Mouse (Mus musculus): ENCODE data around the gene Mrpl58. TPM values are rescaled to one million over a fixed set of nuclear protein-coding genes. Genes with fewer than 3 reads are reported as not detected.

Mrpl58 gene
- 193 and 199 TPM in 2 replicates for polyA plus RNA-seq (2016; fragmentation: Nextera tagmentation; extraction: Ambion mirVana)

DNA sequence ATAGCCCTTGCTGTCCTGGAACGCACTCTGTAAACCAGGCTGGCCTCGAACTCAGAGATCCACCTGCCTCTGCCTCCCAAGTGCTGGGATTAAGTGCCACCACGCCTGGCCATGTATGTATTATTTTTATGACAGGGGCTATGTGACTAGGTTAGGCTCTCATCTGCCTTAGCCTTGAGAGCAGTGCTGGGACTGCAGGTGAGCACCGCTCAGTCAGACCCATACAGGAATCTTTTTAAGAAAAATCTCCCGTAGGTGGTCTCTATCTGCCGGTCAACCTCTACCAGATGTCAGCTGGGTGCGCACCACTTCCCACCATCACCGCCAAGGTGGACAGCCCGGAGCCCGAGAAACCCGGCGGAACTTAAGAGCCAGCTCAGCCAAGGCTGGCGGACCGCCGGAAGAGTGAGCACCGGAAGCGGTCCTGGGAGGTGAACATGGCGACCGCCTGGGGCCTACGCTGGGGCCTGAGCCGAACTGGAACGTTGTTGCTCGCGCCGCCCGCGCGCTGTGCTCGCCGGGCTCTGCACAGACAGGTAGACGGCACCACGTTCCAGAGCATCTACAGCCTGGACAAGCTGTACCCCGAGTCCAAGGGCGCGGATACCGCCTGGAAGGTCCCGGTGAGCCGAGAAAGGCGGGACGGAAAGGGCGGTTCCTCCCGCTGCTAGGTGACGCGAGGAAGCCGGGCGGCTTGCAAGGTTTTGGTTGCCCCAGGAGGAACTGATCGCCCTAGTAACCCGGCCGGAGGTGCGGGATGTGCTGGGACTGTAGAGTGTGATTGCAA, at the start of gene Mrpl58:
Gene Mrpl58 (plus strand): TSS at position 415 of the 787 bp plus-strand sequence.
- WGBS = 4% methylated on average over 50 of the region's 50 CpGs
- Histone ChIP-seq H3K4me3 (peak within 1 kb of the TSS; percentile 89), H3K9me3 (no peaks in the 10 kb centered on the region), H3K27me3 (replicated peaks) (no peaks in the 10 kb centered on the region), H3K4me1 (peaks cover 20% of the 10 kb centered on the region), H3K4me2 (replicated peaks) (peak within 1 kb of the TSS; percentile 81), H3K36me3 (peaks cover 28% of the 10 kb centered on the region), H3K27ac (peak within 1 kb of the TSS; percentile 82), H3K9ac (peak within 1 kb of the TSS; percentile 91)
- peak; percentile 83 for ATAC-seq (ENCODE audit: low FRiP score, low read depth)

DNA sequence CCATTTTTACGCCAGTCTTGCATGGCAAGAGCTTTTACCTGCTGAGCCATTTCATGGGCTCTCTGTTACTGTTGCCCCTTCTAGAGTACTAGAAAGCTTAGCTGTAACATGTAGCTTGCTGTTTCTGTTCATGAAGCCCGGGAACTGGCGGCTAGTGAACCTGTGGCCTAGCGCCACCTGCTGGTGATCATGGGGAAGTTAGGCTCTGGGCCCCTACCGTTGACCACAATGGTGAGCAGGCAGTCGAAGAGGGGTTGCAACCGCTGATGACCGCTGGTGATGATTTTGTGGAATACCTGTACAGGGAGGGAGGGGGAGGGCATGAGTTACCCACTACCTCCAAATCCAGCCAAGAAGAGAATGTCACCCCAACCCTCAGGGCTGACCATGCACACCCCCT, 49.4 kb upstream of the Mrpl58 start:
- Histone ChIP-seq H3K9me3 (no peaks in the 10 kb centered on the region), H3K4me1 (peaks cover 6% of the 10 kb centered on the region), H3K4me2 (replicated peaks) (no peak overlapping the region), H3K27ac (no peak overlapping the region), H3K36me3 (peaks cover 33% of the 10 kb centered on the region), H3K4me3 (no peak overlapping the region), H3K9ac (no peak overlapping the region), H3K27me3 (replicated peaks) (peaks cover 28% of the 10 kb centered on the region)
- 7% methylated on average over 8 of the region's 8 CpGs for WGBS
- ATAC-seq (ENCODE audit: low FRiP score, low read depth) = no peak

DNA sequence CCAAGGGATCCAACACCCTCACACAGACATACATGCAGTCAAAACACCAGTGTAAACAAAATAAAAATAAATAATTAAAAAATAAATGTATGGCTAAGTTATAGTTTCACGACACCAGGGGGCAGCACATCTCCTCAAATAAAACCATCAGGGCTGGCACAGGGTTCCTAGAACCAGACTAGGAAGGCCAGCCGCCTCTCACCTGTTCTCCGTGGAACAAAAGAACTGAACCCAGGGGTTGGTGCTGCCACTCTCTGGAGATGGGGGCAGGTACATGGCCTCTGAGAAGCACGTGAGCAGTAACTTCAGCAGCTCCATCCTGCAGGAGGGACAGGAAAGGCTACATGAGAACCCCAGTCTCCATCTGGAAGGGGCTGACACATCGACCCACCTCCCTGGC, 45.1 kb upstream of the Mrpl58 start:
- Histone ChIP-seq H3K27me3 (replicated peaks) (peaks cover 25% of the 10 kb centered on the region; the same call in 1 of the 2 replicates), H3K9ac (0 out of 2 replicates have a peak overlapping the region, but pooled peaks have one; percentile 5), H3K4me1 (peaks cover 12% of the 10 kb centered on the region), H3K4me3 (no peak overlapping the region), H3K36me3 (peaks cover 13% of the 10 kb centered on the region), H3K27ac (no peak overlapping the region), H3K4me2 (replicated peaks) (no peak overlapping the region), H3K9me3 (no peaks in the 10 kb centered on the region)
- ATAC-seq (ENCODE audit: low FRiP score, low read depth) = no peak
- WGBS = 18% methylated on average over 5 of the region's 5 CpGs

DNA sequence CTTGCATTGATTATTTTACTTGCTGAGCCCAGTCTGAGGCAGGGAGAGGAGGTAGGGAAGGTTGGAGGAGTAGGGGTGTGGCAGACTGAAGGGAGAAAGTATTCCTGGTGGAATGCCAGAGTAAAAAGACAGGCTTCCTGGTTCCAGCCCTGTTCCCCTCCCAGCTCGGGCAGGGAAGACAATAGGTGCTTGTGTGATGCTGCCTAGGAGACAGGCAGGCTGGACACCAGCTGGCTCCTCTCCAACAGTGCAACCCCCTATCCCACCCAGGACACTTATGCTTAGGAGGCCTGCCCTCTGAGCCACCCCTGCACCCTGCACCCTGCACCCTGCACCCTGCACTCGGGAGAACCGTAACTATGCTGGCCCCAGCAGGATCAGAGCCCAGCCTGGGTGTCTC, 44.3 kb upstream of the Mrpl58 start:
- peak; percentile 58; the same call in 1 of the 2 replicates for ATAC-seq (ENCODE audit: low FRiP score, low read depth)
- H3K9me3 ChIP-seq = no peaks in the 10 kb centered on the region
- H3K4me2 ChIP-seq (replicated peaks) = peak overlapping the region; percentile 20
- H3K36me3 ChIP-seq = peaks cover 13% of the 10 kb centered on the region
- 36% methylated on average over 3 of the region's 3 CpGs for WGBS
- 0 out of 2 replicates have a peak overlapping the region, but pooled peaks have one; percentile 5 for H3K9ac ChIP-seq
- peaks cover 12% of the 10 kb centered on the region for H3K4me1 ChIP-seq
- peaks cover 25% of the 10 kb centered on the region; the same call in 1 of the 2 replicates for H3K27me3 ChIP-seq (replicated peaks)
- H3K4me3 ChIP-seq = no peak overlapping the region
- H3K27ac ChIP-seq = no peak overlapping the region

DNA sequence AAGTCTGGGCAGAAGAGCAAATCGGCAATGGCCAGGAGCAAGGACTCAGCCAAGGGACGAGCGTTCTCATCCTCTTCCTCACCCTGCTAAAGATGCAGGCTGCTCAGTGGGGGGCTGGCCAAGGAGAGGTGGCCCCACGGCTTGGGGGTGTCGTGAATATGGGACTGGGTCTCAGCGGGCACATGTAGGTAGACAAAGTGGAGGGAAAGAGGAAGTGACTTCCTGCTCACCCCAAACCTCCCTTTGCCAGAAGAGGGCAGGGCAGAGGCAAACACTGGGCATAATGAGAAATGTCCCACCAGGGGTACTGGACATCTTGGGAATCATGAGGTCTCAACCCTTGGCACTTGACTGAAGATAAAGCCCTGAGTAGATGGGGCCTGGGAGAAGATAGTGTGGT, 43.8 kb upstream of the Mrpl58 start:
- peak overlapping the region; percentile 20; the same call in 1 of the 2 replicates for H3K4me2 ChIP-seq (replicated peaks)
- H3K9me3 ChIP-seq = no peaks in the 10 kb centered on the region
- ATAC-seq (ENCODE audit: low FRiP score, low read depth) = no peak
- peaks cover 13% of the 10 kb centered on the region for H3K36me3 ChIP-seq
- H3K9ac ChIP-seq = 0 out of 2 replicates have a peak overlapping the region, but pooled peaks have one; percentile 5
- H3K27ac ChIP-seq = no peak overlapping the region
- peaks cover 25% of the 10 kb centered on the region; the same call in 1 of the 2 replicates for H3K27me3 ChIP-seq (replicated peaks)
- peaks cover 12% of the 10 kb centered on the region for H3K4me1 ChIP-seq
- no peak overlapping the region for H3K4me3 ChIP-seq
- WGBS = 61% methylated on average over 6 of the region's 6 CpGs

DNA sequence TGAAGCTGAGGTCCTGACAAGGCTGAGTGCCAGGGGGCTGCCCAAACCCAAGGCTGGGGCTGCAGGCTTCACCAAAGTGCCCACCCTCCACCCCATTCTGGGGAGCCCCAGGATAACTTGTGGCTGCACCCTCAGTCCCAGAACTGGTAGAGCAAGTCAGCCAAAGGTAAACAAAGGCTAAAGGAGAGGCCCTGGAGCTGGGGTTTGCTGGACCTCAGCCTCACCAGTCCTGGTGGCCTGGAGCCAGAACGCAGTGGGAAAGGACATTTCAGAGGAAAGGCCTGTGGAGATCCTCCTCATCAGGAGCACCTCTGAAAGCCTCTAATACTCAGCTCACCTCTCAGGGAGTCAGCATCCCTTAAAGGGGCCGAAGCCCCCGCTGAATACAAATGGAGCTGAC, 39.4 kb upstream of the Mrpl58 start:
- H3K4me2 ChIP-seq (replicated peaks) = 0 out of 2 replicates have a peak overlapping the region, but pooled peaks have one; percentile 7
- H3K4me1 ChIP-seq = peaks cover 27% of the 10 kb centered on the region
- 83% methylated on average over 3 of the region's 3 CpGs for WGBS
- H3K4me3 ChIP-seq = no peak overlapping the region
- H3K9ac ChIP-seq = no peak overlapping the region
- H3K27ac ChIP-seq = no peak overlapping the region
- no peak for ATAC-seq (ENCODE audit: low FRiP score, low read depth)
- no peaks in the 10 kb centered on the region for H3K9me3 ChIP-seq
- H3K27me3 ChIP-seq (replicated peaks) = peaks cover 28% of the 10 kb centered on the region
- no peaks in the 10 kb centered on the region for H3K36me3 ChIP-seq

DNA sequence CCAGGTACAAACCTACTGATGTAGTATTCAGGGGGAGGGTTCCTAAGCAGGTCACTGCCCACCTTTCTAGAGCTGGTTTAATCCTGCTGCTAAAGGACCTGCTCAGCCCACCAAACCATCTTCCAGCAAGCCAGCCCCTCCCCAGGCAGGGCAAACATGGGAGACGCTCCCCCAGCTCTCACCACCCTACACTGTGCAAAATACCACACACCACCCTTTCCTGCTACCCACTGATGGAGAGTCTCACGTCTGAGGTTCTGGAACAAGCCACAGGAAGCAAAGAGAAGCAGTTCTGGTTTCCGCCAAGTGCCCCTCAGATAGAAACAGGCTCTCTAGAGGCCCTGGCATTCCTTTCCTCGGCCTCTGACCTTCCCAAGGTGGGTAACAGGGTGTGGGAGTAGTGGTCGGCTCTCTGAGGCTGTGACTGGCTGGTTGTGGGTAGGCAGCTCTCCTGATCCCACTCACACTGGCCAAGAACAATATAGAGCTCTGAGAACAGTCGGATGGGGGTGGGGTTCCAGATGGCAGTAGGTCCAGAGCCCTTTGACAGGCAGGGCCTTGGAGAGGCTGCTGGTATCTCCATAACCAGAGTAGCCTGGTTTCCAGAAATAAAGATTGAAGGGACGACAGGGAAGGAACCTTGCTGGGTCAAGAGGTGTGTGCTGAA, 37.4 kb upstream of the Mrpl58 start:
- peak overlapping the region; percentile 62 for H3K4me3 ChIP-seq
- no peaks in the 10 kb centered on the region for H3K9me3 ChIP-seq
- H3K4me1 ChIP-seq = peaks cover 20% of the 10 kb centered on the region
- WGBS = 52% methylated on average over 7 of the region's 7 CpGs
- H3K9ac ChIP-seq = peak overlapping the region; percentile 77
- no peaks in the 10 kb centered on the region for H3K36me3 ChIP-seq
- peaks cover 22% of the 10 kb centered on the region; the same call in 1 of the 2 replicates for H3K27me3 ChIP-seq (replicated peaks)
- ATAC-seq (ENCODE audit: low FRiP score, low read depth) = 0 out of 2 replicates have a peak, but pooled peaks have one; percentile 9
- H3K27ac ChIP-seq = no peak overlapping the region
- H3K4me2 ChIP-seq (replicated peaks) = peak overlapping the region; percentile 93

DNA sequence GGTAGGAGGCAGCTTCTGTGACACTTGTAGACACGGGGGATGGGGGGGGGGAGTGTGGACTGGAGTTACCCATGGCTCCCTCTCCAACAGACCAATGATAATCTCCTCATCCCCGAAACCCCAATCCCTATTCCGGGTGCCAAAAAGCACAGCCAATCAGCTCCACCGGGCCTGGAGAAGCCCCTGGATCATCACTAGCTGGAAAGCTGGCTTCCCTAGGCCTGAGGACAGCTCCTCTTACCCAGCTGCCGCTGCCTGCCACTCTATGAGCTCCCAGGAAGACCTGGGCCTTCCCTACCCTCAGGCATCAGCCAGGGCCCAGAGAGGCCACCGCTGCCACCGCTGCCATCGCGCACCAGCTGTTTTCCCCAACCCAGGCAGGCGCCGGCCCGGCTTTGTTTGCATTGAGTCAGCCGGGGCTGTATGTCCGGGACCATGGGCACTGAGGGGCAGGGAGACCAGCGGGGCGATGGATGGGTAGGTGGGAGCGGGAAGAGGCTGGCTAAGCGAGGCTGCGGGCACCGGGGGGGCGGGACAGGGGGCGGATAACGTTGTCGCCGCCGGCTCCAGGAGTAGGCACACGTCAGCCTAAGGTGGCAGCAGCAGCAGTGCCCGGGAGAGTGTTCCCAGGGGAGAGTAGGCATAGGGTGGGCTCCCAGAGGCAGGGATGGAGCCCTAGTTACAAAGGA, 36.7 kb upstream of the Mrpl58 start:
- 1% methylated on average over 28 of the region's 28 CpGs for WGBS
- H3K27ac ChIP-seq = peak overlapping the region; percentile 68; the same call in 1 of the 2 replicates
- H3K36me3 ChIP-seq = no peaks in the 10 kb centered on the region
- peak overlapping the region; percentile 77 for H3K9ac ChIP-seq
- peak; percentile 76 for ATAC-seq (ENCODE audit: low FRiP score, low read depth)
- H3K27me3 ChIP-seq (replicated peaks) = peaks cover 22% of the 10 kb centered on the region; the same call in 1 of the 2 replicates
- H3K4me1 ChIP-seq = peaks cover 20% of the 10 kb centered on the region
- H3K9me3 ChIP-seq = no peaks in the 10 kb centered on the region
- peak overlapping the region; percentile 93 for H3K4me2 ChIP-seq (replicated peaks)
- peak overlapping the region; percentile 62 for H3K4me3 ChIP-seq

DNA sequence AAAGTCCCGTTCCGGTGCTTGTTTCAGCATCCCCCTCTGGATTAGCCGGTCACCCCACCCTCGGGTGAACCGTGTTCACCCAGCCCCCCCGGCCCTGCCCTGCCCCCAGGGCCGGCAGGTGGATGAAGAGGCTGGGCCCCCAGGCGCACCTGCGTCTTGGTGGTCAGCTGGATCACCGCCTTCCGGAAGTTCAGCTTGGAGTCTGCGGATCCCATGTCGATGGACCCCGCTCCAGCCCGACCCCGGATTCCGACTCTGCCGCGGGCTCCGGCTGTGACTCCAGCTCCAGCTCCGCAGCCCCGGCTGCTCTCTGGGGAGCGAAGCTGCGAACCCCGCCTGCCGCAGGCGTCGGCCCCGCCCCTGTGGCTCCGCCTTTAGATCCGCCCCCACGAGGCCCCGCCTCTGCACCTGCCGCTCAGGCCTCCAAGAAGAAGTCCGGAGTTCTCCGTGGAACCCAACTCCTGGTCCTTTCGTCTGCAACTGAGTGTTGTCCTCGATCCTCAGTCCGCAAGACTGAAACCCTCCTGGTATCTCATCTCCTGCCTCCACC, 36.1 kb upstream of the Mrpl58 start, which contains the start of gene Hid1:
Gene Hid1 (minus strand): TSS at position 362 of the 550 bp plus-strand sequence.
- H3K36me3 ChIP-seq = no peaks in the 10 kb centered on the region
- H3K27ac ChIP-seq = peak within 1 kb of the TSS; percentile 68; the same call in 1 of the 2 replicates
- under 1% methylated on average over 39 of the region's 39 CpGs for WGBS
- H3K4me1 ChIP-seq = peaks cover 20% of the 10 kb centered on the region
- H3K4me3 ChIP-seq = peak within 1 kb of the TSS; percentile 62
- peak within 1 kb of the TSS; percentile 93 for H3K4me2 ChIP-seq (replicated peaks)
- peak; percentile 75 for ATAC-seq (ENCODE audit: low FRiP score, low read depth)
- peak within 1 kb of the TSS; percentile 77 for H3K9ac ChIP-seq
- H3K27me3 ChIP-seq (replicated peaks) = peaks cover 22% of the 10 kb centered on the region; the same call in 1 of the 2 replicates
- no peaks in the 10 kb centered on the region for H3K9me3 ChIP-seq

DNA sequence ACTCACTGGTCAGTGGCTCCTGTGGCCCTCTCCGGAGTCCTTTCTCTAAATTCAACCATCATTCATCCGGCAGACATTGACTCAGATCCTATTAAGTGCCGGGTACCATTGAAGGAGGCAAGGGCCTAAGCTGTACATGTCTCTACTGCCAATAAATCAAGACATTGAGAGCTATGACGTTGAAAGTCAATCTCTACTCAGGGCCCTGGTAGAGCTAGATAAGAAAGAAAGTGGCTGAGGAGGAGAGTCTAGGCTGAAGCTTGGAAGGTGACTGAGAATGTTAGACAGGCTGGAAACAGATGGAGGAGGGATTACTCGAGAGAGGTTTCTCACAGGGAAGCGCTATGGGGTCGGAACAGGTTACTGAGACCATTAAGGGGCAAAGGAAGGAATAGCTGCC, 33.2 kb upstream of the Mrpl58 start:
- ATAC-seq (ENCODE audit: low FRiP score, low read depth) = no peak
- no peaks in the 10 kb centered on the region for H3K36me3 ChIP-seq
- no peak overlapping the region for H3K4me2 ChIP-seq (replicated peaks)
- no peaks in the 10 kb centered on the region for H3K9me3 ChIP-seq
- H3K27me3 ChIP-seq (replicated peaks) = peaks cover 33% of the 10 kb centered on the region
- no peak overlapping the region for H3K4me3 ChIP-seq
- H3K9ac ChIP-seq = no peak overlapping the region
- H3K27ac ChIP-seq = no peak overlapping the region
- H3K4me1 ChIP-seq = peaks cover 28% of the 10 kb centered on the region
- 49% methylated on average over 7 of the region's 7 CpGs for WGBS

DNA sequence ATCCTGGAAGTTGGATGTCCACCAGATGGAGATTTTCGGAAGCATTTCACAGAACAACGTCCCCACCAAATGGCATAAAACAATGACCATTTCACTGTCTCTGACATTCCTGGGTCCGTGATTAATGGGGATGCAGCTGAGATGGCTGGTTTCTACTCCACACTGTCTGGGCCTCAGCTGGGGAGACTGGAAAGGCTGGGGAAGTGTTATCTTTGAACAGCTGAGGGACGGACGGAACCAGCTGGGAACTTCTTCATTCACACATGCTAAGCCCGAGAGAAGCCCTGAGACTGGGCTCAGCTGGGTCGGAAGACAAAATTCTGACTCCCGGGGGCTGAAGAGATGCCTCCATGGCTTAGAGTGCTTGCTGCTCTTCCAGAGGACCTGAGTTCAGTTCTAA, 32.2 kb upstream of the Mrpl58 start:
- no peak overlapping the region for H3K4me2 ChIP-seq (replicated peaks)
- ATAC-seq (ENCODE audit: low FRiP score, low read depth) = no peak
- WGBS = 43% methylated on average over 8 of the region's 8 CpGs
- H3K9ac ChIP-seq = no peak overlapping the region
- H3K27ac ChIP-seq = no peak overlapping the region
- H3K36me3 ChIP-seq = no peaks in the 10 kb centered on the region
- no peak overlapping the region for H3K4me3 ChIP-seq
- peaks cover 32% of the 10 kb centered on the region for H3K27me3 ChIP-seq (replicated peaks)
- H3K4me1 ChIP-seq = peaks cover 22% of the 10 kb centered on the region
- no peaks in the 10 kb centered on the region for H3K9me3 ChIP-seq

All from neural tube, embryonic 12.5 days (tissue).